In the genomic region with DNA sequence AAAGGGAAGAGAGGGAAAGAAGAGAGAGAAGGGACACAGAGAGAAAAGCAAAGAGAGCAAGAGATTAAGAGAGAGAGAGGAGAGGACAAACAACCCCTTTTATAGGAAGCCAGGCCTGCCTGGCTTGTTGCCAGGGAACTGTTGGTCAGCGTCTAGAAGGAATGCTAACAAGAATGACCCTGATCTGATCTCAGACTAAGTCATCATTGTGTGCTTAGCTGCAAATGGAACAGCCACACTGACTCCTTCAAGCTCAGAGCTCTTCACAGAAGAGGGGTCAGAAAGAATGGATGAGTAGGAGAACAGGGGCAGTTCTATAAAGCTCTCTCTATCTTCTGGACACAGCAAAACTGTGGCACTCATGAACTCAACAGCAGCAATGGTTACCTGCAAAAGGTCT, we compare ENCODE assay signal across 9 mouse cellular contexts.
DNase-seq lines count a peak whose midpoint lies in the region; ATAC-seq lines count a peak whose summit lies in the region.
"Had no signal": no experiment of that assay in that cellular context is flagged by ENCODE, and none has a peak within 500 bp of the region (broad histone marks: within the 10 kb centered on the region; RNA-seq: fewer than 3 reads in every experiment).

No protein-coding gene starts in this region.

- H3K4me1 ChIP-seq in intestine, embryonic 15.5 days (replicated peaks) = no peaks in the 10 kb centered on the region
- H3K4me1 ChIP-seq in intestine, embryonic 16.5 days (ENCODE audit: control insufficient read depth, insufficient read depth, low read length) = no peaks in the 10 kb centered on the region

- no peak overlapping the region for H3K4me3 ChIP-seq in intestine, embryonic 15.5 days (replicated peaks)
- H3K4me3 ChIP-seq in intestine, embryonic 16.5 days (ENCODE audit: low read length) = no peak overlapping the region

- peak; percentile 38 for DNase-seq in retina, postnatal 1 day
- no peak for DNase-seq in retina, embryonic 14.5 days (ENCODE audit: low spot score)
- peak; percentile 70 to 80 for DNase-seq in adrenal gland, postnatal 36 days
- peak; percentile 54 to 60 for DNase-seq in urinary bladder, postnatal 36 days (ENCODE audit: low spot score in 2 of 2)
- no peak for DNase-seq in thymus, postnatal 0 days (ENCODE audit: low spot score)
- DNase-seq: gastrocnemius, postnatal 10 days; liver had no signal

- H3K4me2 ChIP-seq in intestine, embryonic 15.5 days (replicated peaks) = no peak overlapping the region
- H3K4me2 ChIP-seq in intestine, embryonic 16.5 days (ENCODE audit: low read depth, low read length) = no peak overlapping the region

- no peak overlapping the region for H3K9ac ChIP-seq in intestine, embryonic 15.5 days
- H3K9ac ChIP-seq in intestine, embryonic 16.5 days (ENCODE audit: low read depth, low read length) = no peak overlapping the region

- WGBS in intestine, embryonic 15.5 days = 14% methylated on average over 1 of the region's 1 CpGs
- 10% methylated on average over 1 of the region's 1 CpGs for WGBS in intestine, embryonic 16.5 days

- no peaks in the 10 kb centered on the region for H3K9me3 ChIP-seq in intestine, embryonic 15.5 days
- no peaks in the 10 kb centered on the region for H3K9me3 ChIP-seq in intestine, embryonic 16.5 days (ENCODE audit: control insufficient read depth, low read length)

- H3K27ac ChIP-seq in intestine, embryonic 15.5 days = no peak overlapping the region
- H3K27ac ChIP-seq in intestine, embryonic 16.5 days (ENCODE audit: low read length) = no peak overlapping the region

- peak; percentile 28; the same call in 1 of the 2 replicates for ATAC-seq in intestine, embryonic 15.5 days
- no peak for ATAC-seq in intestine, embryonic 16.5 days

- H3K27me3 ChIP-seq in intestine, embryonic 15.5 days (replicated peaks) = no peaks in the 10 kb centered on the region
- no peaks in the 10 kb centered on the region for H3K27me3 ChIP-seq in intestine, embryonic 16.5 days (replicated peaks; ENCODE audit: control insufficient read depth, insufficient read depth, low read length)

- no peaks in the 10 kb centered on the region for H3K36me3 ChIP-seq in intestine, embryonic 15.5 days
- H3K36me3 ChIP-seq in intestine, embryonic 16.5 days (ENCODE audit: control insufficient read depth, insufficient read depth, low read length) = no peaks in the 10 kb centered on the region

Comparison
In these comparisons a context has a peak if more than half of its experiments do, and no peak if none do; other contexts are left out.
1. DNase-seq: peak in retina, postnatal 1 day (single experiment), adrenal gland, postnatal 36 days (2 of 2) and urinary bladder, postnatal 36 days (2 of 2); none in retina, embryonic 14.5 days (single experiment) and thymus, postnatal 0 days (single experiment).